Mouse (Mus musculus): ENCODE results near the gene Golga2. TPM values are rescaled to one million over a fixed set of nuclear protein-coding genes. Genes with fewer than 3 reads are reported as not detected.
A peak's percentile ranks its signal among the peaks of the same experiment; 100 is the strongest.
"Not testable (repeated sequence)": the region's sequence is repeated elsewhere in the genome, so short reads cannot be mapped to it uniquely, and the experiment has no call there.

The Golga2 gene
- polyA plus RNA-seq, 1 experiment from 2014 or later: 19.7 TPM

- no peaks in the 10 kb centered on the region for H3K4me1 ChIP-seq (replicated peaks)
- peak; percentile 61; the same call in 1 of the 2 replicates for ATAC-seq
- H3K27ac ChIP-seq: no peak overlapping the region
- no peak overlapping the region for H3K9ac ChIP-seq
- 84% methylated on average over 3 of the region's 3 CpGs for WGBS
- H3K9me3 ChIP-seq: no peaks in the 10 kb centered on the region
- no peak overlapping the region for H3K4me2 ChIP-seq (replicated peaks)
- H3K36me3 ChIP-seq: peaks cover 34% of the 10 kb centered on the region
- no peaks in the 10 kb centered on the region for H3K27me3 ChIP-seq (replicated peaks)
- no peak overlapping the region for H3K4me3 ChIP-seq (replicated peaks)
Measured at GRCm38 (mm10) chr2:32295285-32295684, 8.1 kb downstream of the Golga2 start.

- H3K27ac ChIP-seq; ATAC-seq; H3K4me3 ChIP-seq (replicated peaks); H3K27me3 ChIP-seq (replicated peaks); H3K9me3 ChIP-seq; H3K4me1 ChIP-seq (replicated peaks); H3K9ac ChIP-seq; H3K4me2 ChIP-seq (replicated peaks): not testable (repeated sequence)
- H3K36me3 ChIP-seq: peaks cover 34% of the 10 kb centered on the region
- 91% methylated on average over 2 of the region's 2 CpGs for WGBS
Measured at GRCm38 (mm10) chr2:32295842-32296241, 8.7 kb downstream of the Golga2 start.

GRCm38 (mm10) chr2:32299469-32299868 lies 12.3 kb downstream of the Golga2 start:
- Histone ChIP-seq H3K9me3 (no peaks in the 10 kb centered on the region), H3K27me3 (replicated peaks) (no peaks in the 10 kb centered on the region), H3K4me3 (replicated peaks) (no peak overlapping the region), H3K4me2 (replicated peaks) (no peak overlapping the region), H3K27ac (no peak overlapping the region), H3K4me1 (replicated peaks) (no peaks in the 10 kb centered on the region), H3K36me3 (peaks cover 55% of the 10 kb centered on the region), H3K9ac (no peak overlapping the region)
- 88% methylated on average over 4 of the region's 4 CpGs for WGBS
- ATAC-seq: no peak

GRCm38 (mm10) chr2:32302952-32303351 lies 15.8 kb downstream of the Golga2 start:
- H3K9me3 ChIP-seq: no peaks in the 10 kb centered on the region
- no peak overlapping the region for H3K9ac ChIP-seq
- ATAC-seq: no peak
- H3K27me3 ChIP-seq (replicated peaks): no peaks in the 10 kb centered on the region
- 85% methylated on average over 10 of the region's 10 CpGs for WGBS
- H3K36me3 ChIP-seq: peaks cover 66% of the 10 kb centered on the region
- no peak overlapping the region for H3K4me3 ChIP-seq (replicated peaks)
- no peak overlapping the region for H3K27ac ChIP-seq
- H3K4me2 ChIP-seq (replicated peaks): no peak overlapping the region
- H3K4me1 ChIP-seq (replicated peaks): no peaks in the 10 kb centered on the region

- 56% methylated on average over 8 of the region's 8 CpGs for WGBS
- peaks cover 56% of the 10 kb centered on the region for H3K36me3 ChIP-seq
- peak; percentile 34 for ATAC-seq
Measured at GRCm38 (mm10) chr2:32304145-32304832, 17.1 kb downstream of the Golga2 start.

GRCm38 (mm10) chr2:32305668-32306067 lies 18.5 kb downstream of the Golga2 start:
- Histone ChIP-seq H3K9ac (no peak overlapping the region), H3K9me3 (no peaks in the 10 kb centered on the region), H3K27ac (no peak overlapping the region), H3K27me3 (replicated peaks) (no peaks in the 10 kb centered on the region), H3K4me1 (replicated peaks) (peaks cover 3% of the 10 kb centered on the region; the same call in 1 of the 2 replicates), H3K4me2 (replicated peaks) (no peak overlapping the region), H3K4me3 (replicated peaks) (no peak overlapping the region), H3K36me3 (peaks cover 54% of the 10 kb centered on the region)
- ATAC-seq: no peak
- 88% methylated on average over 5 of the region's 5 CpGs for whole genome bisulfite sequencing

More at GRCm38 (mm10) chr2:32304145-32304832, 17.1 kb downstream of the Golga2 start:
- H3K9me3 ChIP-seq: no peaks in the 10 kb centered on the region
- H3K4me1 ChIP-seq (replicated peaks): no peaks in the 10 kb centered on the region
- no peaks in the 10 kb centered on the region for H3K27me3 ChIP-seq (replicated peaks)
- no peak overlapping the region for H3K4me3 ChIP-seq (replicated peaks)
- H3K27ac ChIP-seq: no peak overlapping the region
- H3K9ac ChIP-seq: no peak overlapping the region
- H3K4me2 ChIP-seq (replicated peaks): no peak overlapping the region

- no peak overlapping the region for H3K9ac ChIP-seq
- no peak overlapping the region for H3K27ac ChIP-seq
- H3K4me3 ChIP-seq (replicated peaks): no peak overlapping the region
- ATAC-seq: no peak
- no peaks in the 10 kb centered on the region for H3K27me3 ChIP-seq (replicated peaks)
- peaks cover 4% of the 10 kb centered on the region for H3K4me1 ChIP-seq (replicated peaks)
- no peak overlapping the region for H3K4me2 ChIP-seq (replicated peaks)
- H3K9me3 ChIP-seq: no peaks in the 10 kb centered on the region
- 89% methylated on average over 9 of the region's 9 CpGs for WGBS
- peaks cover 54% of the 10 kb centered on the region for H3K36me3 ChIP-seq
Measured at GRCm38 (mm10) chr2:32306176-32306575, 19.0 kb downstream of the Golga2 start.

GRCm38 (mm10) chr2:32307247-32307798 lies 20.1 kb downstream of the Golga2 start:
- Histone ChIP-seq H3K4me2 (replicated peaks) (no peak overlapping the region), H3K4me1 (replicated peaks) (peaks cover 14% of the 10 kb centered on the region), H3K27ac (no peak overlapping the region), H3K4me3 (replicated peaks) (no peak overlapping the region), H3K27me3 (replicated peaks) (no peaks in the 10 kb centered on the region), H3K9ac (no peak overlapping the region), H3K36me3 (peaks cover 52% of the 10 kb centered on the region), H3K9me3 (no peaks in the 10 kb centered on the region)
- ATAC-seq: no peak
- WGBS: 80% methylated on average over 6 of the region's 6 CpGs

- WGBS: 54% methylated on average over 8 of the region's 8 CpGs
- H3K36me3 ChIP-seq: peaks cover 44% of the 10 kb centered on the region
- H3K9ac ChIP-seq: no peak overlapping the region
- H3K4me2 ChIP-seq (replicated peaks): no peak overlapping the region
- no peaks in the 10 kb centered on the region for H3K27me3 ChIP-seq (replicated peaks)
- H3K9me3 ChIP-seq: no peaks in the 10 kb centered on the region
- H3K4me1 ChIP-seq (replicated peaks): peaks cover 20% of the 10 kb centered on the region
- no peak for ATAC-seq
- H3K27ac ChIP-seq: no peak overlapping the region
- no peak overlapping the region for H3K4me3 ChIP-seq (replicated peaks)
Measured at GRCm38 (mm10) chr2:32307941-32308760, 21.0 kb downstream of the Golga2 start.

- no peaks in the 10 kb centered on the region for H3K9me3 ChIP-seq
- peaks cover 20% of the 10 kb centered on the region for H3K4me1 ChIP-seq (replicated peaks)
- peaks cover 35% of the 10 kb centered on the region for H3K36me3 ChIP-seq
- ATAC-seq: no peak
- no peak overlapping the region for H3K4me3 ChIP-seq (replicated peaks)
- no peaks in the 10 kb centered on the region for H3K27me3 ChIP-seq (replicated peaks)
- H3K27ac ChIP-seq: no peak overlapping the region
- 88% methylated on average over 16 of the region's 16 CpGs for WGBS
- no peak overlapping the region for H3K4me2 ChIP-seq (replicated peaks)
- no peak overlapping the region for H3K9ac ChIP-seq
Measured at GRCm38 (mm10) chr2:32308870-32309568, 21.8 kb downstream of the Golga2 start.

- WGBS: 87% methylated on average over 18 of the region's 18 CpGs
- Histone ChIP-seq H3K27me3 (replicated peaks) (no peaks in the 10 kb centered on the region), H3K27ac (no peak overlapping the region), H3K4me2 (replicated peaks) (peak overlapping the region; percentile 100; the same call in 1 of the 2 replicates), H3K36me3 (peaks cover 30% of the 10 kb centered on the region), H3K4me1 (replicated peaks) (peaks cover 23% of the 10 kb centered on the region), H3K9ac (no peak overlapping the region), H3K9me3 (no peaks in the 10 kb centered on the region), H3K4me3 (replicated peaks) (no peak overlapping the region)
- no peak for ATAC-seq
Measured at GRCm38 (mm10) chr2:32310096-32310845, 23.1 kb downstream of the Golga2 start.
